Mouse (Mus musculus): ENCODE data around the gene Vmn1r103. TPM values are rescaled to one million over a fixed set of nuclear protein-coding genes. Genes with fewer than 3 reads are reported as not detected.
"Not testable (repeated sequence)": the region's sequence is repeated elsewhere in the genome, so short reads cannot be mapped to it uniquely, and the experiment has no call there.

Gene Vmn1r103
- polyA plus RNA-seq (2014; fragmentation: Nextera tagmentation; extraction: Ambion mirVana): not detected in 2 replicates

GRCm38 (mm10) chr7:20510434-20510833 lies at the start of gene Vmn1r103:
TSS of gene Vmn1r103 (minus strand) at chr7:20510534.
- H3K9me3 ChIP-seq (ENCODE audit: control insufficient read depth, low read depth, low read length); H3K27me3 ChIP-seq (ENCODE audit: control insufficient read depth, insufficient read depth, low read length); H3K4me3 ChIP-seq (ENCODE audit: low read depth, low read length); H3K4me1 ChIP-seq (ENCODE audit: control insufficient read depth, insufficient read depth, low read length); ATAC-seq (ENCODE audit: insufficient number of reproducible peaks, insufficient read depth, low FRiP score, low read depth); H3K9ac ChIP-seq (replicated peaks; ENCODE audit: low read depth, low read length); H3K27ac ChIP-seq (ENCODE audit: low read length); H3K4me2 ChIP-seq (replicated peaks; ENCODE audit: low read depth, low read length); H3K36me3 ChIP-seq (ENCODE audit: control insufficient read depth, insufficient read depth, low read length): not testable (repeated sequence)
- no CpG with 5 or more reads among the region's 3 CpGs for WGBS

- WGBS: no CpG with 5 or more reads among the region's 1 CpGs
- H3K4me3 ChIP-seq (ENCODE audit: low read depth, low read length); H3K9me3 ChIP-seq (ENCODE audit: control insufficient read depth, low read depth, low read length); H3K27ac ChIP-seq (ENCODE audit: low read length); H3K4me2 ChIP-seq (replicated peaks; ENCODE audit: low read depth, low read length); H3K9ac ChIP-seq (replicated peaks; ENCODE audit: low read depth, low read length); H3K4me1 ChIP-seq (ENCODE audit: control insufficient read depth, insufficient read depth, low read length); ATAC-seq (ENCODE audit: insufficient number of reproducible peaks, insufficient read depth, low FRiP score, low read depth); H3K36me3 ChIP-seq (ENCODE audit: control insufficient read depth, insufficient read depth, low read length); H3K27me3 ChIP-seq (ENCODE audit: control insufficient read depth, insufficient read depth, low read length): not testable (repeated sequence)
Observed at GRCm38 (mm10) chr7:20545657-20546056, 35.3 kb upstream of the Vmn1r103 start, which contains the start of gene Gm5726. TSS of gene Gm5726 (minus strand) at chr7:20545757.

DNA sequence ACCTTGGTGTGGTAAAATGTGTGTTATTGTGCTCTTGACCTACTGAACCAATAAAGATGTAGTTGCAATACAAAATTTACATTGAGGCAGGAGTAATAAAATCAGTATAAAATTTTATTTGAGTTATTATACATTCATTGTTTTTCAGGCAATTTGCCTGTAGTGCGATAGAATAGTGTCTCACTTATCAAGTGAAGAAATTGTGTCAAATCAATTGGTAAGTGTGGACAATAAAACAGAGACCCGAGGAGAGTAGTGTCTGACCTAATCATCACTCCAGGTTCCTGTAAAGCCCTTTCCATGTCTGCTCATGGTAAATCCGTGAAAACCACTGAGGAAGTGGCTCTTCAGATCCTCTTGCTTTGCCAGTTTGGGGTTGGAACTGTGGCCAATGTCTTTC lies 23.2 kb upstream of the Vmn1r103 start, which contains the start of gene Vmn1r104:
Vmn1r104 (plus strand) TSS at position 301 of the 400 bp plus-strand sequence.
- H3K9ac ChIP-seq (replicated peaks; ENCODE audit: low read depth, low read length); H3K36me3 ChIP-seq (ENCODE audit: control insufficient read depth, insufficient read depth, low read length); H3K9me3 ChIP-seq (ENCODE audit: control insufficient read depth, low read depth, low read length); H3K4me1 ChIP-seq (ENCODE audit: control insufficient read depth, insufficient read depth, low read length); ATAC-seq (ENCODE audit: insufficient number of reproducible peaks, insufficient read depth, low FRiP score, low read depth); H3K27me3 ChIP-seq (ENCODE audit: control insufficient read depth, insufficient read depth, low read length); H3K4me3 ChIP-seq (ENCODE audit: low read depth, low read length); H3K27ac ChIP-seq (ENCODE audit: low read length); H3K4me2 ChIP-seq (replicated peaks; ENCODE audit: low read depth, low read length): not testable (repeated sequence)
- no CpG with 5 or more reads among the region's 3 CpGs for WGBS

DNA sequence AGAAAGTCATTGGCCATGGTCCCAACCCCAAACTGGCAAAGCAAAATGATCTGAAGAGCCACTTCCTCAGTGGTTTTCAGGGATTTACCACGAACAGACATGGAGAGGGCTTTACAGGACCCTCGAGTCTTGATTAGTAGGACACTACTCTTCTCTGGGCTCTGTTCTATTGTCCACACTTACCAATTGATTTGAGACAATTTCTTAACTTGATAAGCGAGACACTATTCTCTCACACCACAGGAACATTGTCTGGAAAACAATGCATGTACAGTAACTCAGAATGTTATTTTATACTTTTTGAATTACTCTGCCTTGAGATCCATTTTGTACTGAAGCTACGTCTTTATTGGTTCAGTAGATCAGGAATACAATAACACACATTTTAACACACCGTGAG lies 35.5 kb downstream of the Vmn1r103 start, which contains the start of gene Gm10670:
Gm10670 (minus strand) TSS at position 101 of the 400 bp plus-strand sequence.
- not testable (repeated sequence) for H3K36me3 ChIP-seq (ENCODE audit: control insufficient read depth, insufficient read depth, low read length); H3K9ac ChIP-seq (replicated peaks; ENCODE audit: low read depth, low read length); H3K4me2 ChIP-seq (replicated peaks; ENCODE audit: low read depth, low read length); H3K4me1 ChIP-seq (ENCODE audit: control insufficient read depth, insufficient read depth, low read length); H3K27ac ChIP-seq (ENCODE audit: low read length); H3K27me3 ChIP-seq (ENCODE audit: control insufficient read depth, insufficient read depth, low read length); H3K9me3 ChIP-seq (ENCODE audit: control insufficient read depth, low read depth, low read length); H3K4me3 ChIP-seq (ENCODE audit: low read depth, low read length); ATAC-seq (ENCODE audit: insufficient number of reproducible peaks, insufficient read depth, low FRiP score, low read depth)
- no CpG with 5 or more reads among the region's 5 CpGs for WGBS

Other genes starting within 250 kb of the Vmn1r103 start
- gene Gm5890, start 247.7 kb downstream of the Vmn1r103 start, polyA plus RNA-seq (2014; fragmentation: Nextera tagmentation; extraction: Ambion mirVana): not detected in 2 replicates
- gene Gm4133, start 176.5 kb downstream of the Vmn1r103 start, polyA plus RNA-seq (2014; fragmentation: Nextera tagmentation; extraction: Ambion mirVana): not detected in 2 replicates
- not detected in 2 replicates for gene Gm5728, start 135.1 kb downstream of the Vmn1r103 start, polyA plus RNA-seq (2014; fragmentation: Nextera tagmentation; extraction: Ambion mirVana)
- not detected in 2 replicates for gene Vmn1r100, start 92.6 kb downstream of the Vmn1r103 start, polyA plus RNA-seq (2014; fragmentation: Nextera tagmentation; extraction: Ambion mirVana)
- not detected in 2 replicates for gene Vmn1r101, start 67.9 kb downstream of the Vmn1r103 start, polyA plus RNA-seq (2014; fragmentation: Nextera tagmentation; extraction: Ambion mirVana)
- not detected in 2 replicates for gene Gm10670, start 35.6 kb downstream of the Vmn1r103 start, polyA plus RNA-seq (2014; fragmentation: Nextera tagmentation; extraction: Ambion mirVana)
- gene Vmn1r104, start 23.3 kb upstream of the Vmn1r103 start, polyA plus RNA-seq (2014; fragmentation: Nextera tagmentation; extraction: Ambion mirVana): not detected in 2 replicates
- gene Gm5726, start 35.2 kb upstream of the Vmn1r103 start, polyA plus RNA-seq (2014; fragmentation: Nextera tagmentation; extraction: Ambion mirVana): not detected in 2 replicates
- gene Gm4141, start 65.7 kb upstream of the Vmn1r103 start, polyA plus RNA-seq (2014; fragmentation: Nextera tagmentation; extraction: Ambion mirVana): not detected in 2 replicates
- not detected in 2 replicates for gene Gm4513, start 88.5 kb upstream of the Vmn1r103 start, polyA plus RNA-seq (2014; fragmentation: Nextera tagmentation; extraction: Ambion mirVana)
- not detected in 2 replicates for gene Vmn1r107, start 158.4 kb upstream of the Vmn1r103 start, polyA plus RNA-seq (2014; fragmentation: Nextera tagmentation; extraction: Ambion mirVana)
- gene Vmn1r111, start 192.7 kb upstream of the Vmn1r103 start, polyA plus RNA-seq (2014; fragmentation: Nextera tagmentation; extraction: Ambion mirVana): not detected in 2 replicates
- gene Gm10668, start 220.1 kb upstream of the Vmn1r103 start, polyA plus RNA-seq (2014; fragmentation: Nextera tagmentation; extraction: Ambion mirVana): not detected in 2 replicates

Measured in stomach, embryonic 14.5 days (tissue).